Comparison of ENCODE assay signal across 7 mouse cellular contexts in the genomic region with DNA sequence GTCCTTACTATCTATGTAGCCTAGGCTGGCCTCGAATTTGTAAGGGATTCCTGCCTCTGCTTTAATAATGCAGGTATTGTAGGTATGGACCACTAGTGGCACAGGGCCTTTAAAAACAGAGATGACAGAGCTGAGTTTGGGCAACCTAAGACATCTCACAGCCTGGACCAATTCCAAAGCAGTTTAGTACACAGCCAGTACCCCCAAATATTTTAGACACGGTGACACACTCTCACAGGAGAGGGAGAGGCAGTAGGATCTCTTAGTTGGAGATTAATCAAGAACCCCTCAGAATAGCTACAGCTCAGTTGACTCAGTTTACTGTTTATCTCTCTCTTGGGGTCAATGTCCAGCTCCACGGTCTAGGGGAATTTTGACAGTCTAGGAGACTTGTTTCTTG. TPM values are rescaled to one million over a fixed set of nuclear protein-coding genes. Genes with fewer than 3 reads are reported as not detected.
DNase-seq lines count a peak whose midpoint lies in the region; ATAC-seq and TF ChIP-seq lines count a peak whose summit lies in the region.

No protein-coding gene starts in this region.

- no peak for TF ChIP-seq POLR2A in limb, embryonic 14.5 days (IDR thresholded peaks at IDR 0.05; ENCODE audit: borderline replicate concordance, extremely low read depth, insufficient read depth, insufficient read length)

- H3K4me1 ChIP-seq in lung, embryonic 15.5 days = peaks cover 25% of the 10 kb centered on the region
- peaks cover 14% of the 10 kb centered on the region for H3K4me1 ChIP-seq in limb, embryonic 14.5 days (ENCODE audit: control insufficient read depth, insufficient read depth, low read length)
- peaks cover 14% of the 10 kb centered on the region for H3K4me1 ChIP-seq in stomach, embryonic 15.5 days

- peak overlapping the region; percentile 94 for H3K27ac ChIP-seq in lung, embryonic 15.5 days
- H3K27ac ChIP-seq in limb, embryonic 14.5 days (replicated peaks; ENCODE audit: low read depth, low read length) = peak overlapping the region; percentile 97
- H3K27ac ChIP-seq in stomach, embryonic 15.5 days = peak overlapping the region; percentile 98

- peak overlapping the region; percentile 79 for H3K9ac ChIP-seq in lung, embryonic 15.5 days
- peak overlapping the region; percentile 87 for H3K9ac ChIP-seq in limb, embryonic 14.5 days (ENCODE audit: low read depth, low read length, severe bottlenecking)
- H3K9ac ChIP-seq in stomach, embryonic 15.5 days = peak overlapping the region; percentile 61; the same call in 1 of the 2 replicates

- peak overlapping the region; percentile 54 for H3K4me3 ChIP-seq in lung, embryonic 15.5 days
- H3K4me3 ChIP-seq in limb, embryonic 14.5 days (replicated peaks; ENCODE audit: low read length) = peak overlapping the region; percentile 60
- H3K4me3 ChIP-seq in stomach, embryonic 15.5 days (replicated peaks) = peak overlapping the region; percentile 64

- 30% methylated on average over 3 of the region's 3 CpGs for WGBS in lung, embryonic 15.5 days
- 28% methylated on average over 3 of the region's 3 CpGs for WGBS in limb, embryonic 14.5 days
- 26% methylated on average over 3 of the region's 3 CpGs for WGBS in stomach, embryonic 15.5 days

- peaks cover 8% of the 10 kb centered on the region; the same call in 1 of the 2 replicates for H3K36me3 ChIP-seq in lung, embryonic 15.5 days
- peaks cover 5% of the 10 kb centered on the region for H3K36me3 ChIP-seq in limb, embryonic 14.5 days (ENCODE audit: control insufficient read depth, insufficient read depth, low read length)
- H3K36me3 ChIP-seq in stomach, embryonic 15.5 days = no peaks in the 10 kb centered on the region

- no peak for ATAC-seq in lung, embryonic 15.5 days (ENCODE audit: borderline replicate concordance, extremely low read depth, low FRiP score, low TSS enrichment)
- ATAC-seq in erythroblast, adult 5-6 weeks (replicated peaks; ENCODE audit: low FRiP score, poor library complexity, severe bottlenecking) = peak; percentile 16; the same call in 1 of the 2 replicates
- ATAC-seq in limb, embryonic 14.5 days (ENCODE audit: low FRiP score, low read depth) = no peak
- ATAC-seq in stomach, embryonic 15.5 days (ENCODE audit: insufficient read depth, low FRiP score, low read depth) = no peak

- DNase-seq in lung, postnatal 4 days = no peak
- DNase-seq in limb, embryonic 14.5 days (ENCODE audit: low spot score) = no peak
- no peak for DNase-seq in urinary bladder, postnatal 14 days (ENCODE audit: low spot score)
- DNase-seq in thymus, postnatal 0 days (ENCODE audit: low spot score) = no peak

- H3K27me3 ChIP-seq in lung, embryonic 15.5 days = no peaks in the 10 kb centered on the region
- H3K27me3 ChIP-seq in limb, embryonic 14.5 days (ENCODE audit: control insufficient read depth, insufficient read depth, low read length) = no peaks in the 10 kb centered on the region
- no peaks in the 10 kb centered on the region for H3K27me3 ChIP-seq in stomach, embryonic 15.5 days (replicated peaks)

- peak overlapping the region; percentile 70 for H3K4me2 ChIP-seq in lung, embryonic 15.5 days
- peak overlapping the region; percentile 79 for H3K4me2 ChIP-seq in limb, embryonic 14.5 days (replicated peaks; ENCODE audit: low read depth, low read length, severe bottlenecking)
- H3K4me2 ChIP-seq in stomach, embryonic 15.5 days = peak overlapping the region; percentile 72

- no peaks in the 10 kb centered on the region for H3K9me3 ChIP-seq in lung, embryonic 15.5 days
- no peaks in the 10 kb centered on the region for H3K9me3 ChIP-seq in limb, embryonic 14.5 days (ENCODE audit: control insufficient read depth, low read length)
- H3K9me3 ChIP-seq in stomach, embryonic 15.5 days = no peaks in the 10 kb centered on the region

RNA-seq across cellular contexts. Expression of gene Pan2, which starts 0.8 kb away (rescaled TPM):
- polyA plus RNA-seq in lung, embryonic 15.5 days (2015; fragmentation: Nextera tagmentation; extraction: Ambion mirVana) = 34.1 and 34.5 TPM in 2 replicates
- 7.9 and 8.8 TPM in 2 replicates for total RNA-seq in erythroblast, adult 5-6 weeks (2015; ENCODE audit: low replicate concordance)
- 7.5 and 8.9 TPM in 2 replicates for total RNA-seq in erythroblast, adult 5-6 weeks (2017; ENCODE audit: low replicate concordance)
- polyA plus RNA-seq in limb, embryonic 14.5 days (2012; rRNA removed) = 49.7 and 58.0 TPM in 2 replicates
- 26.6 and 31.1 TPM in 2 replicates for polyA plus RNA-seq in limb, embryonic 14.5 days (2014; fragmentation: Nextera tagmentation; extraction: Ambion mirVana)
- polyA plus RNA-seq in stomach, embryonic 15.5 days (2015; fragmentation: Nextera tagmentation; extraction: Ambion mirVana) = 27.1 and 31.2 TPM in 2 replicates
- polyA plus RNA-seq in thymus, postnatal 0 days (2015; fragmentation: Nextera tagmentation; extraction: Ambion mirVana) = 26.2 and 31.8 TPM in 2 replicates

RNA-seq across cellular contexts. Expression of gene Il23a, which starts 3.8 kb away (rescaled TPM):
- polyA plus RNA-seq in lung, embryonic 15.5 days (2015; fragmentation: Nextera tagmentation; extraction: Ambion mirVana) = 0.15 and 0.17 TPM in 2 replicates
- not detected in 2 replicates for total RNA-seq in erythroblast, adult 5-6 weeks (2015; ENCODE audit: low replicate concordance)
- total RNA-seq in erythroblast, adult 5-6 weeks (2017; ENCODE audit: low replicate concordance) = not detected in 2 replicates
- 0.18 and 0.31 TPM in 2 replicates for polyA plus RNA-seq in limb, embryonic 14.5 days (2012; rRNA removed)
- polyA plus RNA-seq in limb, embryonic 14.5 days (2014; fragmentation: Nextera tagmentation; extraction: Ambion mirVana) = 0.28 TPM in 1 of 2 replicates, not detected in the other
- polyA plus RNA-seq in stomach, embryonic 15.5 days (2015; fragmentation: Nextera tagmentation; extraction: Ambion mirVana) = 0.40 and 0.46 TPM in 2 replicates
- polyA plus RNA-seq in thymus, postnatal 0 days (2015; fragmentation: Nextera tagmentation; extraction: Ambion mirVana) = 2.5 and 3.1 TPM in 2 replicates

RNA-seq across cellular contexts. Expression of gene Cnpy2, which starts 19.9 kb away (rescaled TPM):
- 329 and 346 TPM in 2 replicates for polyA plus RNA-seq in lung, embryonic 15.5 days (2015; fragmentation: Nextera tagmentation; extraction: Ambion mirVana)
- total RNA-seq in erythroblast, adult 5-6 weeks (2015; ENCODE audit: low replicate concordance) = 30.7 and 48.6 TPM in 2 replicates
- total RNA-seq in erythroblast, adult 5-6 weeks (2017; ENCODE audit: low replicate concordance) = 15.5 and 38.3 TPM in 2 replicates
- 129 and 169 TPM in 2 replicates for polyA plus RNA-seq in limb, embryonic 14.5 days (2012; rRNA removed)
- polyA plus RNA-seq in limb, embryonic 14.5 days (2014; fragmentation: Nextera tagmentation; extraction: Ambion mirVana) = 378 and 387 TPM in 2 replicates
- 331 and 344 TPM in 2 replicates for polyA plus RNA-seq in stomach, embryonic 15.5 days (2015; fragmentation: Nextera tagmentation; extraction: Ambion mirVana)
- 223 and 247 TPM in 2 replicates for polyA plus RNA-seq in thymus, postnatal 0 days (2015; fragmentation: Nextera tagmentation; extraction: Ambion mirVana)

RNA-seq across cellular contexts. Expression of gene Stat2, which starts 32.0 kb away (rescaled TPM):
- polyA plus RNA-seq in lung, embryonic 15.5 days (2015; fragmentation: Nextera tagmentation; extraction: Ambion mirVana) = 10.5 and 14.0 TPM in 2 replicates
- total RNA-seq in erythroblast, adult 5-6 weeks (2015; ENCODE audit: low replicate concordance) = 14.8 and 25.1 TPM in 2 replicates
- total RNA-seq in erythroblast, adult 5-6 weeks (2017; ENCODE audit: low replicate concordance) = 16.0 and 25.2 TPM in 2 replicates
- polyA plus RNA-seq in limb, embryonic 14.5 days (2012; rRNA removed) = 20.5 and 22.1 TPM in 2 replicates
- 12.9 and 13.2 TPM in 2 replicates for polyA plus RNA-seq in limb, embryonic 14.5 days (2014; fragmentation: Nextera tagmentation; extraction: Ambion mirVana)
- polyA plus RNA-seq in stomach, embryonic 15.5 days (2015; fragmentation: Nextera tagmentation; extraction: Ambion mirVana) = 13.0 and 16.3 TPM in 2 replicates
- 22.6 and 25.1 TPM in 2 replicates for polyA plus RNA-seq in thymus, postnatal 0 days (2015; fragmentation: Nextera tagmentation; extraction: Ambion mirVana)

RNA-seq across cellular contexts. Expression of gene Apof, which starts 33.9 kb away (rescaled TPM):
- polyA plus RNA-seq in lung, embryonic 15.5 days (2015; fragmentation: Nextera tagmentation; extraction: Ambion mirVana) = 0.15 and 0.67 TPM in 2 replicates
- not detected in 2 replicates for total RNA-seq in erythroblast, adult 5-6 weeks (2015; ENCODE audit: low replicate concordance)
- not detected in 2 replicates for total RNA-seq in erythroblast, adult 5-6 weeks (2017; ENCODE audit: low replicate concordance)
- polyA plus RNA-seq in limb, embryonic 14.5 days (2012; rRNA removed) = 0.20 and 0.32 TPM in 2 replicates
- not detected in 2 replicates for polyA plus RNA-seq in limb, embryonic 14.5 days (2014; fragmentation: Nextera tagmentation; extraction: Ambion mirVana)
- polyA plus RNA-seq in stomach, embryonic 15.5 days (2015; fragmentation: Nextera tagmentation; extraction: Ambion mirVana) = 2.8 and 8.5 TPM in 2 replicates
- 0.17 TPM in 1 of 2 replicates, not detected in the other for polyA plus RNA-seq in thymus, postnatal 0 days (2015; fragmentation: Nextera tagmentation; extraction: Ambion mirVana)
